Mouse (Mus musculus) intestine, postnatal 0 days (tissue): ENCODE results near the gene Gpatch2. TPM values are rescaled to one million over a fixed set of nuclear protein-coding genes. Genes with fewer than 3 reads are reported as not detected.

Source experiments
- ATAC-seq: fragments of 200-750 bp; cut with Nextera tagmentation; 2 replicates; pipeline ENCODE4 v1.8.0; 2017; ENCODE audit warnings: mild to moderate bottlenecking, moderate TSS enrichment, moderate library complexity
- H3K27ac ChIP-seq: fragments of 300-500 bp; sonication (generic); 2 replicates; pipeline ENCODE4 v1.5.1; 2014; ENCODE audit warnings: mild to moderate bottlenecking, low read depth, low read length, moderate library complexity
- H3K27me3 ChIP-seq: fragments of 300-500 bp; sonication (generic); replicated peaks from 2 replicates; pipeline ENCODE4 v1.6.1; 2014; ENCODE audit warnings: low read length, mixed read lengths; ENCODE audit not compliant: control insufficient read depth, insufficient read depth
- H3K36me3 ChIP-seq: fragments of 300-500 bp; sonication (generic); 2 replicates; pipeline ENCODE4 v1.6.1; 2014; ENCODE audit warnings: mild to moderate bottlenecking, moderate library complexity; ENCODE audit not compliant: control insufficient read depth, insufficient read depth
- H3K4me1 ChIP-seq: fragments of 300-500 bp; sonication (generic); replicated peaks from 2 replicates; pipeline ENCODE4 v1.6.1; 2014; ENCODE audit warnings: antibody characterized with exemption, low read length, mixed read lengths; ENCODE audit not compliant: control insufficient read depth, insufficient read depth
- H3K4me2 ChIP-seq: fragments of 300-500 bp; sonication (generic); replicated peaks from 2 replicates; pipeline ENCODE4 v1.6.1; 2014; ENCODE audit warnings: low read depth, mild to moderate bottlenecking, moderate library complexity
- H3K4me3 ChIP-seq: fragments of 300-500 bp; sonication (generic); 2 replicates; pipeline ENCODE4 v1.5.1; 2014; ENCODE audit warnings: low read depth, low read length
- H3K9ac ChIP-seq: fragments of 300-500 bp; sonication (generic); 2 replicates; pipeline ENCODE4 v1.6.1; 2014; ENCODE audit warnings: mild to moderate bottlenecking, low read depth, low read length
- H3K9me3 ChIP-seq: fragments of 300-500 bp; sonication (generic); 2 replicates; pipeline ENCODE4 v1.6.1; 2016; ENCODE audit warnings: mixed run types; ENCODE audit not compliant: control insufficient read depth
- CTCF ChIP-seq: sonication (generic); IDR thresholded peaks from 2 replicates; pipeline ENCODE4 v1.5.1; 2016; ENCODE audit warnings: low read depth, mild to moderate bottlenecking, control low read depth, antibody characterized with exemption, moderate library complexity
- WGBS: fragments of 180-500 bp; shearing (Covaris S2); extraction: QIAGEN DNeasy Blood & Tissue Kit; methylation state at CpG from one replicate; pipeline ENCODE4 v1.1.7; 2014; 5-methylcytosine and 5-hydroxymethylcytosine counted together
- polyA plus RNA-seq: library from polyadenylated mRNA; unstranded; fragments of >200 nt; fragmentation: Nextera tagmentation; extraction: Ambion mirVana; gene quantifications from 2 replicates; pipeline ENCODE4 v1.2.1, GENCODE M21; 2015

Gene Gpatch2
- polyA plus RNA-seq, 1 experiment from 2014 or later = 8.9 TPM

GRCm38 (mm10) chr1:187307335-187307734 is 92.0 kb downstream of the Gpatch2 start:
- Histone ChIP-seq H3K27me3 (no peaks in the 10 kb centered on the region), H3K4me2 (no peak overlapping the region), H3K27ac (no peak overlapping the region), H3K9me3 (no peaks in the 10 kb centered on the region), H3K4me3 (no peak overlapping the region), H3K9ac (no peak overlapping the region), H3K36me3 (peaks cover 14% of the 10 kb centered on the region), H3K4me1 (no peaks in the 10 kb centered on the region)
- no peak for ATAC-seq
- no peak for TF ChIP-seq CTCF
- WGBS = 91% methylated on average over 4 of the region's 4 CpGs

DNA sequence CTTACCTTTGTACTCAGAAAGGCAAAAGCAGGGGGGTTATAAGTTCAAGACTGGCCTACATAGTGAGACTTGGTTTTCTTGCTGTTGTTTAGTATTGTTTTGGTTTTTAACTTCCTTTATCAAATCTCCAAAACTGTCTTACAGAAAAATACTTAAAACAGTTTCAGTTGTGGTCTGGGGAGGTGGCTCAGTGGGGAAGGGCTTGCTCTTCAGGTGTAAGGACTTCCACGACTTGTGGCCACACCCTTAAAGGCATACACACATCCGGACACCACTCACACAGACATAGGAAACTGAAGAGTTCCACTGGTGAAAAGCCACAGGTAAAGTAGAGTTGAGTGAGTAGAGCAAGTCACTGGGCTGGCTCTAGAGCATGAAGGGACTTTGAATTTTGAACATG is 93.2 kb downstream of the Gpatch2 start:
- WGBS = 52% methylated on average over 2 of the region's 2 CpGs
- no peaks in the 10 kb centered on the region for H3K4me1 ChIP-seq

GRCm38 (mm10) chr1:187311122-187311521 is 95.8 kb downstream of the Gpatch2 start:
- no peak for TF ChIP-seq CTCF
- H3K9ac ChIP-seq = no peak overlapping the region
- no peak overlapping the region for H3K4me2 ChIP-seq
- H3K27ac ChIP-seq = no peak overlapping the region
- no peaks in the 10 kb centered on the region for H3K27me3 ChIP-seq
- no peaks in the 10 kb centered on the region for H3K9me3 ChIP-seq
- no peak overlapping the region for H3K4me3 ChIP-seq
- no peaks in the 10 kb centered on the region for H3K4me1 ChIP-seq
- peaks cover 11% of the 10 kb centered on the region for H3K36me3 ChIP-seq
- no peak for ATAC-seq
- 82% methylated on average over 6 of the region's 6 CpGs for WGBS

More for the DNA sequence above, 93.2 kb downstream of the Gpatch2 start:
- Histone ChIP-seq H3K4me2 (no peak overlapping the region), H3K4me3 (no peak overlapping the region), H3K27me3 (no peaks in the 10 kb centered on the region), H3K9ac (no peak overlapping the region), H3K9me3 (no peaks in the 10 kb centered on the region), H3K36me3 (peaks cover 14% of the 10 kb centered on the region), H3K27ac (no peak overlapping the region)
- no peak for ATAC-seq
- no peak for TF ChIP-seq CTCF

DNA sequence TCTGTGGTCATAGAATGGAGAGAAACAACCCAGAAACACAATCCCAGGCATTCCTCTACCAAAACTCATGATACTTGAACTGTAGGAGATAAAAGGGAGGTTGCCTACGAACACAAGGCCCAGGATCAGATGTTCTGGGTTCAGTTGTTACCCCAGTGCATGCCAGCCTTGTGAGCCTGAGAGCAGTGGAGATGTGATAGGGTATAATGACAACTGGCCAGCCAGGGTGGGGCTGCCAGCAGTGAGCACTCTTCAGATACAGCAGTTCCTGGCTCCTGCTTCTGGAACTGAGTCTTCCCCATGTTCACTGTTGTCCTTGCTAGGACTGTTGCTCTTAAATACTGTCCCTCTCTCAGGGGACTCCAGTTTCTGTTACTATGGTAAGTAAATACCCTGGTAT is 98.0 kb downstream of the Gpatch2 start:
- peak; percentile 39; the same call in 1 of the 2 replicates for ATAC-seq

GRCm38 (mm10) chr1:187313763-187314162 is 98.5 kb downstream of the Gpatch2 start:
- Histone ChIP-seq H3K4me1 (no peaks in the 10 kb centered on the region), H3K9ac (no peak overlapping the region), H3K27ac (no peak overlapping the region), H3K4me3 (no peak overlapping the region), H3K36me3 (no peaks in the 10 kb centered on the region), H3K4me2 (no peak overlapping the region), H3K27me3 (no peaks in the 10 kb centered on the region), H3K9me3 (no peaks in the 10 kb centered on the region)
- no peak for TF ChIP-seq CTCF
- 40% methylated on average over 5 of the region's 5 CpGs for WGBS
- peak; percentile 64 for ATAC-seq

More for the DNA sequence above, 98.0 kb downstream of the Gpatch2 start:
- H3K9me3 ChIP-seq = no peaks in the 10 kb centered on the region
- H3K4me1 ChIP-seq = no peaks in the 10 kb centered on the region
- no peaks in the 10 kb centered on the region for H3K36me3 ChIP-seq
- H3K4me3 ChIP-seq = no peak overlapping the region
- TF ChIP-seq CTCF = no peak
- H3K4me2 ChIP-seq = no peak overlapping the region
- no peak overlapping the region for H3K27ac ChIP-seq
- H3K27me3 ChIP-seq = no peaks in the 10 kb centered on the region
- H3K9ac ChIP-seq = no peak overlapping the region
- WGBS = 78% methylated on average over 1 of the region's 1 CpGs

GRCm38 (mm10) chr1:187314516-187314915 is 99.2 kb downstream of the Gpatch2 start:
- Histone ChIP-seq H3K27me3 (no peaks in the 10 kb centered on the region), H3K4me1 (no peaks in the 10 kb centered on the region), H3K27ac (no peak overlapping the region), H3K4me2 (no peak overlapping the region), H3K9me3 (no peaks in the 10 kb centered on the region), H3K9ac (no peak overlapping the region), H3K36me3 (peaks cover 4% of the 10 kb centered on the region; the same call in 1 of the 2 replicates), H3K4me3 (no peak overlapping the region)
- TF ChIP-seq CTCF = no peak
- ATAC-seq = no peak

- ATAC-seq = no peak
- Histone ChIP-seq H3K27ac (no peak overlapping the region), H3K4me3 (no peak overlapping the region), H3K27me3 (no peaks in the 10 kb centered on the region), H3K4me1 (no peaks in the 10 kb centered on the region), H3K36me3 (peaks cover 7% of the 10 kb centered on the region; the same call in 1 of the 2 replicates), H3K9me3 (no peaks in the 10 kb centered on the region), H3K9ac (no peak overlapping the region), H3K4me2 (no peak overlapping the region)
- 54% methylated on average over 2 of the region's 2 CpGs for WGBS
- no peak for TF ChIP-seq CTCF
Observed at GRCm38 (mm10) chr1:187315821-187316220, 100.5 kb downstream of the Gpatch2 start.
